Mouse (Mus musculus) lung, postnatal 0 days (tissue): ENCODE measurements around the gene Pip5k1b. TPM values are rescaled to one million over a fixed set of nuclear protein-coding genes. Genes with fewer than 3 reads are reported as not detected.
A peak's percentile ranks its signal among the peaks of the same experiment; 100 is the strongest.

Source experiments
- ATAC-seq: fragments of 200-750 bp; cut with Nextera tagmentation; 2 replicates; pipeline ENCODE4 v1.8.0; 2017; ENCODE audit warnings: moderate library complexity
- DNase-seq: peaks from one replicate; pipeline ENCODE4 v3.0.0-alpha.2; 2016; ENCODE audit warnings: low spot score
- H3K27ac ChIP-seq: fragments of 300-500 bp; sonication (generic); 2 replicates; pipeline ENCODE4 v1.5.1; 2014; ENCODE audit warnings: antibody characterized with exemption, mild to moderate bottlenecking, low read length, mixed read lengths
- H3K27me3 ChIP-seq: fragments of 300-500 bp; sonication (generic); replicated peaks from 2 replicates; pipeline ENCODE4 v1.6.1; 2014; ENCODE audit warnings: low read length, mixed read lengths; ENCODE audit not compliant: insufficient read depth
- H3K36me3 ChIP-seq: fragments of 300-500 bp; sonication (generic); 2 replicates; pipeline ENCODE4 v1.6.1; 2014; ENCODE audit warnings: low read length, mixed read lengths; ENCODE audit not compliant: insufficient read depth
- H3K4me1 ChIP-seq: fragments of 300-500 bp; sonication (generic); 2 replicates; pipeline ENCODE4 v1.6.1; 2014; ENCODE audit warnings: antibody characterized with exemption, low read depth, low read length, mixed read lengths; ENCODE audit not compliant: insufficient read depth
- H3K4me2 ChIP-seq: fragments of 300-500 bp; sonication (generic); replicated peaks from 2 replicates; pipeline ENCODE4 v1.6.1; 2014; ENCODE audit warnings: low read depth, mild to moderate bottlenecking, low read length, moderate library complexity, mixed read lengths
- H3K4me3 ChIP-seq: fragments of 300-500 bp; sonication (generic); 2 replicates; pipeline ENCODE4 v1.5.1; 2014; ENCODE audit warnings: low read depth, low read length
- H3K9ac ChIP-seq: fragments of 300-500 bp; sonication (generic); replicated peaks from 2 replicates; pipeline ENCODE4 v1.6.1; 2014; ENCODE audit warnings: low read depth, mild to moderate bottlenecking
- H3K9me3 ChIP-seq: fragments of 300-500 bp; sonication (generic); 2 replicates; pipeline ENCODE4 v1.6.1; 2016; ENCODE audit warnings: low read length, mixed read lengths
- CTCF ChIP-seq: IDR thresholded peaks from 2 replicates; pipeline ENCODE4 v1.5.1; 2016; ENCODE audit warnings: antibody characterized with exemption, mild to moderate bottlenecking
- EP300 ChIP-seq: IDR thresholded peaks from 2 replicates; pipeline ENCODE4 v1.6.1; 2016; ENCODE audit warnings: antibody characterized with exemption, mild to moderate bottlenecking, control low read depth
- WGBS: fragments of 180-500 bp; shearing (Covaris S2); extraction: QIAGEN DNeasy Blood & Tissue Kit; methylation state at CpG from one replicate; pipeline ENCODE4 v1.1.7; 2014; 5-methylcytosine and 5-hydroxymethylcytosine counted together
- polyA plus RNA-seq: library from polyadenylated mRNA; unstranded; fragments of >200 nt; fragmentation: Nextera tagmentation; extraction: Ambion mirVana; gene quantifications from 2 replicates; pipeline ENCODE4 v1.2.1, GENCODE M21; 2015

The Pip5k1b gene
- polyA plus RNA-seq, 1 experiment from 2014 or later: 14.5 TPM

DNA sequence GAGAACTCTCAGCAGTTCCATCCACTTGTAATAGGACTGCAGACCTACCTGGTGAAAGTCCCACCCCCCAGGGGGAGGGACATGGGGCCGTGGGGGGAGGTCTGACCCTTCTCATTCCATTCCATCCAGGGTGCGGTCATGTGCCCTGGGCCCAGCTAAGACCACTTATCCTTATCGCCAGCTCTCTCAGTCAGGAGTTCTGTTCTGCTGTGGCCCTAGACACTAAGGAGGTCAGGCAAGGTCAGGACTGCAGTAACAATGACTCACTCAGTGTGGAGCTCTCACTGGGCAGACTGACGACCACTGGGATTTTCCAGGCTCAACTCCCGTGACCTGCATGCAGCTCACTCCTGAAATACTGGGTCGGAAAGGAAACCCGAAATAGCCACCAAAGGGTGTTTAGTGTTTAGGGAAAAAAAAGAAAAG, 16.1 kb upstream of the Pip5k1b start:
- no peak overlapping the region for H3K4me2 ChIP-seq
- H3K27ac ChIP-seq: no peak overlapping the region
- no peaks in the 10 kb centered on the region for H3K9me3 ChIP-seq
- H3K4me3 ChIP-seq: no peak overlapping the region
- peak; percentile 98 for ATAC-seq
- DNase-seq: peak; percentile 67
- WGBS: 42% methylated on average over 7 of the region's 7 CpGs
- no peaks in the 10 kb centered on the region for H3K36me3 ChIP-seq
- no peaks in the 10 kb centered on the region for H3K4me1 ChIP-seq
- no peaks in the 10 kb centered on the region for H3K27me3 ChIP-seq
- 0 out of 2 replicates have a peak, but pooled peaks have one; percentile 4 for TF ChIP-seq CTCF
- TF ChIP-seq EP300: peak; percentile 64
- no peak overlapping the region for H3K9ac ChIP-seq

DNA sequence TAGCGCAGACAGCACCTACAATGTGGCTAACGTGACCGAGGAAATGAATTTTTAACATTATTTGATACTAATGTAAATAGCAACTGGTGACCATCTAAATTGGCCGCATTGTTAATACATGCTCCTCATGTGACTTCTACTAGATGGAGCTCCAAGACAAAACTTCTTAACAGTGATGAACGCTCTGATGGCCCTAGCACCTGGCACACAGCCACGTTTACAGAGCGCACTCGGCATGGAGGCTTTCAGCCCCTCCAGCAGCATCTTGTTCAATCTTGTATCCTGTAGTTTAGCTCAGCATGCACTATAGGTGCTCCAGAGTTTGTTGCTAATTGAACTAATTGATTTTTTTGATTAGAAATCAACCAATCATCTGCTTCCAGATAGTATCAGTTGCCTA, 15.3 kb upstream of the Pip5k1b start:
- no peak for DNase-seq
- Histone ChIP-seq H3K4me2 (no peak overlapping the region), H3K9ac (no peak overlapping the region), H3K9me3 (no peaks in the 10 kb centered on the region), H3K27me3 (no peaks in the 10 kb centered on the region), H3K4me3 (no peak overlapping the region), H3K4me1 (no peaks in the 10 kb centered on the region), H3K27ac (no peak overlapping the region), H3K36me3 (no peaks in the 10 kb centered on the region)
- no peak for ATAC-seq
- TF ChIP-seq CTCF: no peak
- TF ChIP-seq EP300: no peak
- WGBS: 57% methylated on average over 8 of the region's 8 CpGs

DNA sequence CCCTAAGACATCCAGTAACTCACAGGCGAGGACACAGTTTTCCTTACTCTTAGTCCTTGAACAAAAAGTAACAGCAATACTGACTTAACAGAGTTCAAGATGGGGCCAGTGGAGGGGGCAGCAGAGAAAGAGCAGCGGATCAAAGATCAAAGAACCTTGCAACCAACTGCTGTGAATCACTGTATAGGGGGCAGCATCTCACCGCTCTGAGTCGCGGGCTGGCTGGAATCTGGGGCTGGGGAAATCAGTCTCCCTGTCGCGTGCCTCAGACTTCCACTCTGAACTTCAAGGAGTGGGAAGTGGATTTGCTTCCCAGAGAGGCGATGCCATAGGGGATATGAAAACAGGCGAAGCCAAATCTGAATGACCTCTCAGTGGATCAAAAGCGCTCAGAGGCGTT, 1.8 kb upstream of the Pip5k1b start:
- no peak for TF ChIP-seq EP300
- TF ChIP-seq CTCF: peak; percentile 51

DNA sequence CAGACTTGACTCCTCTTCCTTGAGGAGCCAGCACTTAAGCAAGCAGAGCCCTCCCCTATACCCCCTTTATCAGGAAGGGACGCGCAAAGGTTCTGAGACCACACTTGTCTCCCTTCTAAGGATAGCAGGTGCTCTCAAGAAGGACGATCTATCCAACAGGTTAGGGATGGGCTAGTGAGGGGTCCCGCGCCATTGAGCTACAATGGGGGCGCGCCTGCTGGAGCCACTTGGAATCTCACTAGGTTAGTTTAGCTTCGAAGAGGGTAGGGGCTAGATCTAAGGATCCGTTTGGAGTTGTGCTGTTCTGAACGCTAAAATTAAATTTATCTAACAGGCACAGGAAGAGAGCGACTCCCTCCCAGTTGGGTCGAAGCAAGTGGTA, 904 bp upstream of the Pip5k1b start:
- peak overlapping the region; percentile 94 for H3K4me2 ChIP-seq
- DNase-seq: no peak
- H3K9ac ChIP-seq: peak overlapping the region; percentile 66; the same call in 1 of the 2 replicates
- TF ChIP-seq EP300 (no peak), CTCF (no peak)
- no peak for ATAC-seq
- H3K4me3 ChIP-seq: peak overlapping the region; percentile 77
- H3K27me3 ChIP-seq: no peaks in the 10 kb centered on the region; the same call in 1 of the 2 replicates
- no peaks in the 10 kb centered on the region for H3K36me3 ChIP-seq
- H3K4me1 ChIP-seq: peaks cover 5% of the 10 kb centered on the region; the same call in 1 of the 2 replicates
- peak overlapping the region; percentile 87 for H3K27ac ChIP-seq
- WGBS: 1% methylated on average over 12 of the region's 12 CpGs
- no peaks in the 10 kb centered on the region for H3K9me3 ChIP-seq

More for the DNA sequence above, 1.8 kb upstream of the Pip5k1b start:
- WGBS: 1% methylated on average over 11 of the region's 11 CpGs
- Histone ChIP-seq H3K27ac (no peak overlapping the region), H3K4me1 (peaks cover 5% of the 10 kb centered on the region; the same call in 1 of the 2 replicates), H3K36me3 (no peaks in the 10 kb centered on the region), H3K4me3 (peak overlapping the region; percentile 77; the same call in 1 of the 2 replicates), H3K9ac (no peak overlapping the region), H3K27me3 (no peaks in the 10 kb centered on the region; the same call in 1 of the 2 replicates), H3K4me2 (peak overlapping the region; percentile 94), H3K9me3 (no peaks in the 10 kb centered on the region)
- DNase-seq: peak; percentile 42
- ATAC-seq: no peak

DNA sequence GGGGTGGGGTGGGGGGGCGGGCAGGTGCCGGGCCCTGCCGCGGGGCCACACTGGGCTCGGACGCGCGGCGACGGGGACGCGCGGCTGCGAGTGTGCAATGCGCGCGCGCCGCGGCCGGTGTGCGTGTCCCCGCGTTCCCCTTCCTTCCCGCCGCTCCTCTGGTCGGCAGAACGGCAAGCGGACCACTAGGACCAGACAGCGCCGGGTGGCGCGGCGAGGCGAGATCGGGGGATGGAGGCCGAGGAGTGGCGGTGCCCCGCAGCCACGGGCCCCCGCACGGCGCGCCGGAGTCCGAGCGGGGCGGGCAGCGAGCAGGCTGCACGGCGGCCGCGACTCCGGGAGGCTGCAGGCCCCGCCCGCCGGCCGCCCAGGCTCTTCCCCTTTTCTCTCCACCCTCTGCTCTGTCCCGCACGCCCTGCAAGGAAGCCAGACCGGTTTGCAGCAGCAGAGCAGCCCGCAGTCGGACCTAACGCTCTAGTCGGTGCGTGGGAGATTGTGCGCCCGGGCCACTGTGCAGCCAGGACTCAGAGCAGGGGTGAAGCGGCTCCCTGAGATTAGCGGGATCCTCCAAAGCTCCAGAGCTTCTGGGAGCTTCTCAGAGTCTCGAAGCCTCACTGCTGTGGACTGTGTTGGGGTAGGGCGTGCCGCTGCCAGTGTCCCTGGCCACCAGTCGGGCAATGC, 372 bp upstream of the Pip5k1b start:
- H3K4me2 ChIP-seq: peak overlapping the region; percentile 94
- 1% methylated on average over 50 of the region's 74 CpGs for WGBS
- DNase-seq (peak; percentile 86), ATAC-seq (peak; percentile 87)
- TF ChIP-seq EP300 (no peak), CTCF (no peak)
- peak overlapping the region; percentile 87 for H3K27ac ChIP-seq
- peak overlapping the region; percentile 77 for H3K4me3 ChIP-seq
- H3K4me1 ChIP-seq: peaks cover 5% of the 10 kb centered on the region; the same call in 1 of the 2 replicates
- peak overlapping the region; percentile 66 for H3K9ac ChIP-seq
- no peaks in the 10 kb centered on the region for H3K9me3 ChIP-seq
- H3K27me3 ChIP-seq: no peaks in the 10 kb centered on the region; the same call in 1 of the 2 replicates
- no peaks in the 10 kb centered on the region for H3K36me3 ChIP-seq

DNA sequence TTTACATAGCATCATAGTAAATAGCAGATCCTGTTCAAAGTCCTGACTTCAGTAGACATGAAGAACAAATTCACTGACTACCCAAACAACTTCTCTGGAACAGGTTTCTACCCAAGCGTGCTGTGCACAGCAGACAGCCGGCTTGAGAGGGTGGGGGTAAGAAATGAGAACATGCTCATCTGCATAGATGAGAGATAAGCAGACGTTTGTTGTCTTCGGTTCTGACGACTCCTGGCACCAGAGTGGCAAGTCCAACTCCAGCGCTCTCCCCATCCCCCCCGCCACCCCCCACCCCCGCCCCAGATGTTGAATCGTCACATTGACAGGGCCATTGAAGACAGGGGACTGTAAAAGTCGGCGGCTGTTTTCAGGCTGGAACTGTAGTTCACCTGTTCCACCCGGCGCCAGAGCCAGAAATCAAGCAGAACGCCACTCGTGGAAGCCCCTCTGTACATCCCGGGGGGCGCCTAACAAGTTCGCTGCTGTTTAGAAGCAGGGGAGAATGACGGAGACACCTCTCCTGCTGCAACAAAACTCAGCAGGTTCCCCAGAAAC, 684 bp downstream of the Pip5k1b start:
- Histone ChIP-seq H3K4me3 (peak overlapping the region; percentile 77), H3K36me3 (no peaks in the 10 kb centered on the region), H3K4me1 (peaks cover 5% of the 10 kb centered on the region; the same call in 1 of the 2 replicates), H3K27ac (peak overlapping the region; percentile 87), H3K9ac (peak overlapping the region; percentile 66), H3K27me3 (no peaks in the 10 kb centered on the region; the same call in 1 of the 2 replicates), H3K9me3 (no peaks in the 10 kb centered on the region), H3K4me2 (peak overlapping the region; percentile 94)
- DNase-seq (peak; percentile 40), ATAC-seq (no peak)
- no peak for TF ChIP-seq EP300
- no peak for TF ChIP-seq CTCF
- 0% methylated on average over 18 of the region's 19 CpGs for WGBS
